Mouse (Mus musculus): ENCODE results near the gene Coro6. TPM values are rescaled to one million over a fixed set of nuclear protein-coding genes. Genes with fewer than 3 reads are reported as not detected.

Coro6 gene
- polyA plus RNA-seq, 1 experiment from 2014 or later, result 0.26 TPM

DNA sequence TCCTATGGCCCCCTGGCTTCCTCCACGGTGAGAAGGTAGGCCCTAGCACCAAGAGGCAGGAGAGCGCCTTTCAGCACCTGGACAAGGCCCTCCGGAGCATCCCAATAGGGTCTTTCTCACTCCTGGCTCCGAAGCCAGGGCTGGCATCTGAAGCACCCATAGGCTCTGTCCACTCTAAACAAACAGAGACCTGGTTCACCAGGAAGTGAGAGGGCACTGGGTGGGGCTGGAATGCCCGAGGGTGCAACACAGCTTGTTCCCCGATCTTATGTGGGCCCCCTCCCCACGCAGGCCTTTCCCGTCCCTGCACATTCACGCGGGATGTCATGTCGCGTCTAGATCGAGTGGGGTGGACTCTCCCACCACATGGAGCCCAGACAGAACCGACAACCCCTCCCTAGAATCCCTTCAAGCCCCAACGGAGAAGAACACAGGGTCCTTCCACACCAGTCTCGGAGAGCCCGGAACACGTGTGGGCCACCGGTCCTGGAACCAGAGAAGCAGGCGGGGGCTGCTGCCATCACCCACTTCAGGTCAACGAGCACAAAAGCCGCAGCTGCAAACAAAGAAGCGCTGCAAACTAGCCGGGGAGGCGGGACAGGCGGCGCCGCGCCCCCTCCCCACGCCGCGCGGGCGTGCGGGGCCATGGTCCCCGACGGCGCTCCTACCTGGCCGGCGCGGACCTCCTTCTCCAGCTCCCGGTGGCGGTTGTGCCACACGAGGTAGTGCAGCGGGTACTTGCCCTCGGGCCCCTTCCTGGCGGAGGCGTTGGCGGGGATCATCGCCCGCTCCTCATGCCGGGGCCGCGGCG is 26.8 kb downstream of the Coro6 start:
- no peaks in the 10 kb centered on the region for H3K36me3 ChIP-seq (ENCODE audit: control insufficient read depth, insufficient read depth, low read length)
- ATAC-seq (ENCODE audit: low FRiP score, low TSS enrichment) (no peak), DNase-seq (peak; percentile 71)
- 2% methylated on average over 53 of the region's 55 CpGs for WGBS
- peak overlapping the region; percentile 98 for H3K9ac ChIP-seq (replicated peaks; ENCODE audit: low read length)
- peak overlapping the region; percentile 81 for H3K4me2 ChIP-seq (ENCODE audit: low read length)
- H3K4me1 ChIP-seq (ENCODE audit: control insufficient read depth, insufficient read depth, low read length), result peaks cover 59% of the 10 kb centered on the region
- H3K27me3 ChIP-seq (ENCODE audit: control insufficient read depth, insufficient read depth, low read length), result no peaks in the 10 kb centered on the region
- peak overlapping the region; percentile 95 for H3K4me3 ChIP-seq (replicated peaks; ENCODE audit: low read depth, low read length)
- H3K9me3 ChIP-seq (ENCODE audit: control insufficient read depth, low read length), result no peaks in the 10 kb centered on the region
- H3K27ac ChIP-seq (replicated peaks; ENCODE audit: low read depth, low read length), result peak overlapping the region; percentile 93

DNA sequence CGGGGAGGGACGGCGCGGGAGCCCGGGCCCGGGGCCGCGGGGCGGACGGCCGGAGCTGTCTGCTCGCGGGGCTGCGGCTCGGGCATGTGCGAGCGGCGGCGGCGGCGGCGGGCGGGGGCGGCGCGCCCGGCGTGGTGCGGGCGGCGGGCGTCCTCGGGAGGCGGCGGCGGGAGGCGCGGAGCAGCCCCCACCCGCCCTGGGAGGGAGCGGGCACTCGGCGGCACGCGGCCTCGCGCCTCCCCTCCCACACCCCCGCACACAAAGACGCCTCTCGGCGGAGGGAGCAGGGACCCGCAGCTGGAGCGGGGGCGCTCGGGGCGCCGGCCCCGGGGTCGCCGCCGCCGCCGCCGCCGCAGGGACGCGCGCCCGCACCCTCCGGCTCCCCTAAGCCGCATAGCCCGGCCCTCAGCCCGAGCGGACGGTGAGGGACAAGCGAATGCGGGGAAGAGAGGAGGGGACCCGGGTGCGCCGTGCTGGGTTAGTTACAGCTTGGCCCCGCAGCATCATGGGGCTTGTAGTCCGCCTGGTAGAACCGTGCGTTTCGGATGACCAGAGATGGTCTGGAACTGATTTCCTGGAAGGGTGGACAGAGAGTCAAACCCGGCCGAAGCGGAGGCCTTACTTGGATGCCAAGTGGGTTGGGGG is 27.5 kb downstream of the Coro6 start, which contains the start of gene Ankrd13b:
Gene Ankrd13b, minus strand, starts transcription at position 88 of the 645 bp plus-strand sequence.
- under 1% methylated on average over 48 of the region's 87 CpGs for WGBS
- H3K9ac ChIP-seq (replicated peaks; ENCODE audit: low read length), result peak within 1 kb of the TSS; percentile 98
- H3K9me3 ChIP-seq (ENCODE audit: control insufficient read depth, low read length), result no peaks in the 10 kb centered on the region
- peaks cover 64% of the 10 kb centered on the region for H3K4me1 ChIP-seq (ENCODE audit: control insufficient read depth, insufficient read depth, low read length)
- no peaks in the 10 kb centered on the region for H3K27me3 ChIP-seq (ENCODE audit: control insufficient read depth, insufficient read depth, low read length)
- peak within 1 kb of the TSS; percentile 95 for H3K4me3 ChIP-seq (replicated peaks; ENCODE audit: low read depth, low read length)
- no peaks in the 10 kb centered on the region for H3K36me3 ChIP-seq (ENCODE audit: control insufficient read depth, insufficient read depth, low read length)
- DNase-seq (peak; percentile 92), ATAC-seq (ENCODE audit: low FRiP score, low TSS enrichment) (peak; percentile 65)
- peak within 1 kb of the TSS; percentile 81 for H3K4me2 ChIP-seq (ENCODE audit: low read length)
- peak within 1 kb of the TSS; percentile 93 for H3K27ac ChIP-seq (replicated peaks; ENCODE audit: low read depth, low read length)

DNA sequence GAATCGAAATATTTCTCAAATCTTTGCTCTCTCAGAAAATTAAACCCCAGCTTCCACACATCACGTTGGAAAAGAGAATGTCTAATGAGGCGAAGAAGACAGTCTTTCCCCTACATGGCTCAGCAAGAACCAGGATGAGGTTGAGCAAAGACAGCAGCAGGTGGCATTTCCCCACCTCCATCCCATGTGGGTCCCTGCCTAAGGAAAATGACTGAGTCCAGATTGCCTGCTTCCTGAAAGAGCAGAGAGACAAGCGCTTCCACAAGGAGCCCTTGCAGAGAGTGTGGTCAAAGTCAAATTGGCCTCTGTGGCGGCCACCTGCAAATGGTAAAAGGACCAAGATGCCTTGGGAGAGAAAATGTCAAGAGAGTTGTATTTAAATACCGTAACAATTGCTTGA is 28.2 kb downstream of the Coro6 start:
- peak overlapping the region; percentile 98 for H3K9ac ChIP-seq (replicated peaks; ENCODE audit: low read length)
- peak overlapping the region; percentile 95 for H3K4me3 ChIP-seq (replicated peaks; ENCODE audit: low read depth, low read length)
- H3K4me1 ChIP-seq (ENCODE audit: control insufficient read depth, insufficient read depth, low read length), result peaks cover 67% of the 10 kb centered on the region
- H3K36me3 ChIP-seq (ENCODE audit: control insufficient read depth, insufficient read depth, low read length), result no peaks in the 10 kb centered on the region
- 69% methylated on average over 6 of the region's 6 CpGs for WGBS
- peak overlapping the region; percentile 81 for H3K4me2 ChIP-seq (ENCODE audit: low read length)
- no peaks in the 10 kb centered on the region for H3K9me3 ChIP-seq (ENCODE audit: control insufficient read depth, low read length)
- ATAC-seq (ENCODE audit: low FRiP score, low TSS enrichment) (no peak), DNase-seq (no peak)
- H3K27ac ChIP-seq (replicated peaks; ENCODE audit: low read depth, low read length), result peak overlapping the region; percentile 75; the same call in 1 of the 2 replicates
- no peaks in the 10 kb centered on the region for H3K27me3 ChIP-seq (ENCODE audit: control insufficient read depth, insufficient read depth, low read length)

DNA sequence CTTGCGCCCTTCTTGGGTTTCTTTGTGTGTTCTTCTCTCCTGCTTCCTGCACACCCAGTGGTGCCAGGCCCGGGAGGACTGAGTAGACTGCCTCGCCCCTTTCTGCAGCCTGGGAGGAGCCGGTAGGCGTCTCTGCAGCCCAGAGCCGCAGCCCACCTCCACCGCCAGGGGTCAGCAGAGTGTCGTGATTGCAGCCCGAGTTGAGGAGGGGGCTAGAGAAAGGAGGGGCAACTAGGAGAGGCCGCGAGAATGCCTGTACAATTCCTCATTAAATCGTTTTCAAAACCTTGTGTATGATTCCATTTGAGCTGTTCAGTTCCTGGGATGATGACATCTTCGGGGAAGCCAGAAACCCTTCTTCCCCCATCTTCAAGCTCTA is 28.9 kb downstream of the Coro6 start:
- H3K27me3 ChIP-seq (ENCODE audit: control insufficient read depth, insufficient read depth, low read length), result no peaks in the 10 kb centered on the region
- DNase-seq (peak; percentile 97), ATAC-seq (ENCODE audit: low FRiP score, low TSS enrichment) (peak; percentile 49; the same call in 1 of the 2 replicates)
- peak overlapping the region; percentile 75 for H3K27ac ChIP-seq (replicated peaks; ENCODE audit: low read depth, low read length)
- peak overlapping the region; percentile 81 for H3K4me2 ChIP-seq (ENCODE audit: low read length)
- WGBS, result 1% methylated on average over 13 of the region's 13 CpGs
- H3K4me3 ChIP-seq (replicated peaks; ENCODE audit: low read depth, low read length), result peak overlapping the region; percentile 41
- H3K4me1 ChIP-seq (ENCODE audit: control insufficient read depth, insufficient read depth, low read length), result peaks cover 62% of the 10 kb centered on the region
- H3K36me3 ChIP-seq (ENCODE audit: control insufficient read depth, insufficient read depth, low read length), result no peaks in the 10 kb centered on the region
- H3K9ac ChIP-seq (replicated peaks; ENCODE audit: low read length), result peak overlapping the region; percentile 20; the same call in 1 of the 2 replicates
- H3K9me3 ChIP-seq (ENCODE audit: control insufficient read depth, low read length), result no peaks in the 10 kb centered on the region

DNA sequence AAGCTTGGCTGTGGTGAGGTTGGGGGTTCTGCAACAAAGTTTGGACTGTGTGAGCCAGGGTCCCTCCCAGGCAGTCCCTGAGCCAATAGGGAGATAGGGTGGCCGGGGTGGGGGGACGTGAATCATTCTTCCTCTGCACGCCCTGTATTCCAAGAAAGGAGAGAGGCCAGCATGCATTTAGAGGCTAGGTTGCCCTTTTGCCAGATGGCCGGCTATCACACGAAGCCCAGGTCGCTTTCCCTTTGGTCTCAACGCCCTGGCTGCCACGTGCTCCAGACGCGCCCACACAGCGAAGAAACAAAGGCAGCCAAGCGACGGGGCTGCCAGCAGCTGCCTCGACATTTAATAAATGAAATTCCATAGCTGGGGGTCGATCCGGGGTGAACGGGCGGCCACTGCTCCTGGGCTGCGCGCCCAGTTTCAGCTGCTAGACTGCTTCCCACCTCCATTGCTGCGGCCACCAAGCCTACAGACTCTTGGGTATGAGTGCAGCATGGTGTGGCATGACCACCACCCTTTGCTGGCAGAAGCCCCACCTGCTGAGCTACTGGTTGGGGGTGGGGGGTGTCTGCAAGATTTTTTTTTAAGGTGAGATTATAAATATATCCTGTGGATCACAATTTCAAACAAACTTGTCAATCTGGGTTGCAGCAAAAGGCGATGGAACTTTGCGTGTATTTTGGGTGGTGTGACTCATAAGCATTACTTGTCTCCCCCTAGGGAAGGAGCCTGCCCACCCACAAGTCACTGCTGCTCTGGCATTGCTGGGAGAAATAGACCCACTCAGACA is 29.5 kb downstream of the Coro6 start:
- Histone ChIP-seq H3K27me3 (ENCODE audit: control insufficient read depth, insufficient read depth, low read length) (no peaks in the 10 kb centered on the region), H3K4me1 (ENCODE audit: control insufficient read depth, insufficient read depth, low read length) (peaks cover 56% of the 10 kb centered on the region), H3K9me3 (ENCODE audit: control insufficient read depth, low read length) (no peaks in the 10 kb centered on the region), H3K4me2 (ENCODE audit: low read length) (peak overlapping the region; percentile 81), H3K36me3 (ENCODE audit: control insufficient read depth, insufficient read depth, low read length) (no peaks in the 10 kb centered on the region), H3K9ac (replicated peaks; ENCODE audit: low read length) (peak overlapping the region; percentile 48; the same call in 1 of the 2 replicates), H3K27ac (replicated peaks; ENCODE audit: low read depth, low read length) (peak overlapping the region; percentile 75), H3K4me3 (replicated peaks; ENCODE audit: low read depth, low read length) (peak overlapping the region; percentile 41)
- under 1% methylated on average over 23 of the region's 23 CpGs for WGBS
- DNase-seq, result peak; percentile 67
- ATAC-seq (ENCODE audit: low FRiP score, low TSS enrichment), result peak; percentile 29; the same call in 1 of the 2 replicates

DNA sequence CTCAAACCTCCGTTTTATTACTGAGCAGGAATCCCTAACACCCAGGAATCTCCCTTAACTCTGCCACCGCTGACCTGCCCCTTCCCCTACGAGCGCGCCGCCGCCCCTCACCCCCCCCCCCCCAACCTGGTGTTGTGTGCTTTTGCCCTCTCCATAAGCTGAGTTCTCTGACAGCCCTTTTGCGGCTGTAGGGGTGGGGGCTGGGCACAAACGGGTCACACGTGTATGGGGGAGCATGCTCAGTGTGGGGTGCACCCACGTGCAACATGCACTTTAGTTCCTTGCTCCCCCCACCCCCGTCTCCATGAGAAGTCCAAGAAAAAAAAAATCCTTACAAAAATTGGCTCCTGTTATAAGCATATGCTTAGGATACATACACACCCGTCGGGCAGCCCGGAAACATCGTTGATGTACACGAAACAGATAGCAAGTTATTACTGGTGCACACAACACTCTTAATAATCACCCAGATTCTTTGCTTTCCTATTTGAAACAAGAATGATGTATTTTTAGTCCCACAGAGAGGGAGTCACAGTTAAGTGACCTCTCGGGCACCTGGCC is 30.2 kb downstream of the Coro6 start:
- H3K9ac ChIP-seq (replicated peaks; ENCODE audit: low read length), result peak overlapping the region; percentile 93
- H3K27ac ChIP-seq (replicated peaks; ENCODE audit: low read depth, low read length), result peak overlapping the region; percentile 89
- no peaks in the 10 kb centered on the region for H3K27me3 ChIP-seq (ENCODE audit: control insufficient read depth, insufficient read depth, low read length)
- 0% methylated on average over 18 of the region's 18 CpGs for WGBS
- no peak for ATAC-seq (ENCODE audit: low FRiP score, low TSS enrichment)
- DNase-seq, result peak; percentile 54
- no peaks in the 10 kb centered on the region for H3K9me3 ChIP-seq (ENCODE audit: control insufficient read depth, low read length)
- H3K4me3 ChIP-seq (replicated peaks; ENCODE audit: low read depth, low read length), result peak overlapping the region; percentile 41
- peaks cover 49% of the 10 kb centered on the region for H3K4me1 ChIP-seq (ENCODE audit: control insufficient read depth, insufficient read depth, low read length)
- H3K36me3 ChIP-seq (ENCODE audit: control insufficient read depth, insufficient read depth, low read length), result no peaks in the 10 kb centered on the region
- H3K4me2 ChIP-seq (ENCODE audit: low read length), result peak overlapping the region; percentile 81

DNA sequence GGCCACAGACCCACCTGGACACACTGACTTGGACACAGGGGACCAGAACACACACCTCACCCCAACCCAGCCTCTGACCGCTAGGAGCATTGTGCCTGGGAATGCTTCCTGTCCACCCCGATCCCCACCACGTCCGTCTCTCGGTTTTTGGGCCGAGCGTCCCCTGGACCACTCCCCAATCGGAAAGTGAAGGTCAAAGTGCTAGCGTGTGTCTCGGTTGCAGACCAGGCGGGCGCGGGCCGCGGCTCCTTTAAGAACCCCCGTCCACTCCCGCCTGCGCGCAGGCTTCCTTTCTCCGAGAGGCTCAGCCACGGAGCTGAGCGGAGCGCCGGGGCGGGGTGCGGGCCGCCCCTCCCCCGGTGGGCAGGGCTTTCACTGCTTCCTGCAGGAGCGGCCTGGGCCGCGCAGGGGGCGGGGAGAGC is 30.7 kb downstream of the Coro6 start:
- WGBS, result under 1% methylated on average over 31 of the region's 32 CpGs
- ATAC-seq (ENCODE audit: low FRiP score, low TSS enrichment) (peak; percentile 79), DNase-seq (peak; percentile 97)
- Histone ChIP-seq H3K4me3 (replicated peaks; ENCODE audit: low read depth, low read length) (peak overlapping the region; percentile 41), H3K4me1 (ENCODE audit: control insufficient read depth, insufficient read depth, low read length) (peaks cover 47% of the 10 kb centered on the region), H3K4me2 (ENCODE audit: low read length) (peak overlapping the region; percentile 81), H3K9me3 (ENCODE audit: control insufficient read depth, low read length) (no peaks in the 10 kb centered on the region), H3K36me3 (ENCODE audit: control insufficient read depth, insufficient read depth, low read length) (no peaks in the 10 kb centered on the region), H3K27ac (replicated peaks; ENCODE audit: low read depth, low read length) (peak overlapping the region; percentile 89), H3K9ac (replicated peaks; ENCODE audit: low read length) (peak overlapping the region; percentile 93), H3K27me3 (ENCODE audit: control insufficient read depth, insufficient read depth, low read length) (no peaks in the 10 kb centered on the region)
